Mouse (Mus musculus): Measurements from ENCODE around the gene Gm5089. TPM values are rescaled to one million over a fixed set of nuclear protein-coding genes. Genes with fewer than 3 reads are reported as not detected.
A peak's percentile ranks its signal among the peaks of the same experiment; 100 is the strongest.

Gm5089 gene
- polyA plus RNA-seq, 1 experiment from 2014 or later: not detected

DNA sequence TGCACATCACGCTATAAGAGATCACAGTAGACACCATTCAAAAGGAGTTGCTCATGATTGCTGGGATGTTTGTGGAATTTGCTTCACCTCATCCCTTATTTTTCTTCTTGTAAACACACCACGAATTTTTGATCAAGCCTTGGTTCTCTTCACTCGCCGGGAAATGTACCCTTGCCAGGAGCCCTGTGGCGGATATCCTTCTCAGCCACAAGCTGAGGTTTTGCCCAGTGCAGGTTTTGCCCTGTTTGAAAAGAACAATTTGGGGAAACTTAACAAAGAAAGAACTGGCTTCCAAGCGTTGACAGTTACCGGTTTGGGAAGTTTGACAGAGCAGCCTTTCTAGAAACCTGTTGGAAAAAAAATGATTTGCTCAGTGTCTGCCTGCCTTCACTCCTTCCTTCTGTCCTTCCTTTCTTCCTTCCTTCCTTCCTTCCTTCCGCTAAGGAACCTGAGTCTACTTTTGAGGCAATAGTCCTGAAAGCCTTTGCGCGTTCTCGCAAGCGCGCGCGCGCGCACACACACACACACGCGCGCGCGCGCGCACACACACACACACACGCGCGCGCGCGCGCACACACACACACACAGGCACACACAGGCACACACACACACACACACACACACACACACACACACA is 20.7 kb upstream of the Gm5089 start:
- Histone ChIP-seq H3K4me2 (ENCODE audit: low read depth, low read length) (no peak overlapping the region), H3K9ac (replicated peaks; ENCODE audit: low read length) (no peak overlapping the region), H3K36me3 (replicated peaks; ENCODE audit: control insufficient read depth, insufficient read depth, low read depth, low read length) (no peaks in the 10 kb centered on the region), H3K4me3 (ENCODE audit: low read depth, low read length) (no peak overlapping the region), H3K9me3 (replicated peaks; ENCODE audit: control insufficient read depth, low read length) (no peaks in the 10 kb centered on the region), H3K27me3 (ENCODE audit: control insufficient read depth, insufficient read depth, low read length) (peaks cover 64% of the 10 kb centered on the region), H3K4me1 (ENCODE audit: control insufficient read depth, insufficient read depth, low read length) (peaks cover 6% of the 10 kb centered on the region), H3K27ac (replicated peaks; ENCODE audit: low read depth, low read length) (no peak overlapping the region)
- DNase-seq (ENCODE audit: low spot score): no peak
- WGBS: 10% methylated on average over 31 of the region's 31 CpGs
- no peak for ATAC-seq (replicated peaks; ENCODE audit: insufficient number of reproducible peaks, low FRiP score, low TSS enrichment, low read depth)

DNA sequence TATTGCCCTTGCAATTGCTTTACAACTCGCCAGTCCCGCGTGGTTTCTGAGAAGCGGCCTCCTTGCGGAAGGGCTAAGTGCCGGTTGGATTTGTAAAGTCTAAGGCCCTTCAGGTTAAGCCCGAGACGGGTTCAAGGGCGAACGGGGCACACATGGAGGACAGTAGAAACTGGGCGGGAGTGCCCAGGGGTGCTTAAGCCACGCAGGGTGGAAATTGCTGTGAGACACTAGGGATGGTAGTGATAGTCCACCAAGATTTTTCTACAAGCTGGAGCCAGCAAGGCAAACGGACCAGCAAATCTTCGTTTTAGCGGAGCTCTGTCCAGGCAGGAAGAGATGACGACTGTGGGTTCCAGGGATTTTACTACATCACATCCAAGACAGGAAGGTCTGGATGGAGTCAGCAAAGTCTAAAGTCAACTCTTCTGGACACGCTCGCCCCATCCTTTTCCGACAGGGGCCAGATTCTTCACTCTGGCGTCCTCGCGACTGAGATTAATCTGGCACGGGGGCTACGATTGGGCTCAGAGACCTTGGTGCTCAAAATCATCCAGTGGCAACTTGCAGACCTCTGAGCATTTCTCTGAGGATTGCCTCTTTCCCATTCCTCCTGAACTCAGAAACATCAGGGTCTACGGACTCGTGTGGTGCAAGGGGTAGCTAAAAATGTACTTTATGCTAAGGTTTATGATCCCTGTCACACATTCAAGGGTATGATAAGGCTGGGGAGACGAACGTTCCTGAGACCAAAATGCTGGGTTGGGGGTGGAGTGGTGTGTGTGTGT is 18.2 kb upstream of the Gm5089 start:
- no peaks in the 10 kb centered on the region for H3K36me3 ChIP-seq (replicated peaks; ENCODE audit: control insufficient read depth, insufficient read depth, low read depth, low read length)
- DNase-seq (ENCODE audit: low spot score): peak; percentile 43

DNA sequence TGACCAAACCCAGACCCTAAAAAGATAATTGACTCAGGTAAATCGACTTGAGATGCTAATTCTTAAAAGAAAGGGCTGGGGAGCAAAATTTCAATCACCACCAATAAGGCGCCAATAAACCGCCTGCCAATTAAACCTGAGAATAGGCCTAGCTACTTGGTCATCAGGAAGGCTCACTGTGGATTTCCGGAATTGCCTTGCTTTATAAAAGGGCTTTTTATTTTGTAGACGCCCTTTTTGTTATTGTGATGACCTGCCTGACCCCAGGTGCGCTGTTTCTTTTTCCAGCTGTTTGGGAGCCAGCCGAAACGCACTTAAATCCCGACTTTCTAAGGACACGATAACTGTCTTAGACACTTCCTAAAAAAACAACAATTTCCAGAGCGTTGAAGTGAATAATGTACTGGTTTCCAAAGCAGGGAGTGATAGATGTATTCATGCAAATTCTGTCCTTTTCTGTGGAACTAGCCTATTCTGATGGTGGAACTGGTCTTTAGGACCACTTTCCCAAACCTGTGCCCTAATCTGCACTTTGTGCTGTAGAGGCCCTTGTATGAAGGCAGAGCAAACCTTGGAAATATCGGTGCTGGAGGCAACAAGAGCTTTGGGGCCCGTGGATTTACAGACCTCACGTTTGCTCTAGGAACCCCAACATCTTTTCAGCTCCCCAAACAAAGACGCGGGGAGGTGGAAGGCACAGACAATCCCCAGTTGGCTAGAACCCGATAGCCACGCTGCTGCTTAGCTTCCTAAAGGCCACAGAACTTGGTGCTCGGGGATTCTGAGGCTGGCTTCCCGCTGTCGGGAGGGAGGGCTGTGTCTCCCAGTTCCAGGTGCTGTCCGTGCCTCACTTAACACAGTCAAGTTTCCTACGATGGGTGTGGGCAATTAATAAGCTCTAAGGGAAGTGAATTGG is 17.3 kb upstream of the Gm5089 start:
- Histone ChIP-seq H3K27me3 (ENCODE audit: control insufficient read depth, insufficient read depth, low read length) (peaks cover 59% of the 10 kb centered on the region), H3K36me3 (replicated peaks; ENCODE audit: control insufficient read depth, insufficient read depth, low read depth, low read length) (no peaks in the 10 kb centered on the region), H3K27ac (replicated peaks; ENCODE audit: low read depth, low read length) (no peak overlapping the region), H3K4me1 (ENCODE audit: control insufficient read depth, insufficient read depth, low read length) (peaks cover 10% of the 10 kb centered on the region), H3K9me3 (replicated peaks; ENCODE audit: control insufficient read depth, low read length) (no peaks in the 10 kb centered on the region), H3K4me3 (ENCODE audit: low read depth, low read length) (no peak overlapping the region), H3K9ac (replicated peaks; ENCODE audit: low read length) (no peak overlapping the region), H3K4me2 (ENCODE audit: low read depth, low read length) (no peak overlapping the region; the same call in 1 of the 2 replicates)
- ATAC-seq (replicated peaks; ENCODE audit: insufficient number of reproducible peaks, low FRiP score, low TSS enrichment, low read depth): no peak
- 5% methylated on average over 23 of the region's 23 CpGs for WGBS
- peak; percentile 36 for DNase-seq (ENCODE audit: low spot score)

More for the DNA sequence above, 18.2 kb upstream of the Gm5089 start:
- no peak for ATAC-seq (replicated peaks; ENCODE audit: insufficient number of reproducible peaks, low FRiP score, low TSS enrichment, low read depth)
- Histone ChIP-seq H3K4me3 (ENCODE audit: low read depth, low read length) (no peak overlapping the region), H3K27me3 (ENCODE audit: control insufficient read depth, insufficient read depth, low read length) (peaks cover 60% of the 10 kb centered on the region), H3K4me1 (ENCODE audit: control insufficient read depth, insufficient read depth, low read length) (peaks cover 7% of the 10 kb centered on the region), H3K9ac (replicated peaks; ENCODE audit: low read length) (no peak overlapping the region; the same call in 1 of the 2 replicates), H3K27ac (replicated peaks; ENCODE audit: low read depth, low read length) (no peak overlapping the region), H3K4me2 (ENCODE audit: low read depth, low read length) (no peak overlapping the region), H3K9me3 (replicated peaks; ENCODE audit: control insufficient read depth, low read length) (no peaks in the 10 kb centered on the region)
- 2% methylated on average over 28 of the region's 28 CpGs for WGBS

DNA sequence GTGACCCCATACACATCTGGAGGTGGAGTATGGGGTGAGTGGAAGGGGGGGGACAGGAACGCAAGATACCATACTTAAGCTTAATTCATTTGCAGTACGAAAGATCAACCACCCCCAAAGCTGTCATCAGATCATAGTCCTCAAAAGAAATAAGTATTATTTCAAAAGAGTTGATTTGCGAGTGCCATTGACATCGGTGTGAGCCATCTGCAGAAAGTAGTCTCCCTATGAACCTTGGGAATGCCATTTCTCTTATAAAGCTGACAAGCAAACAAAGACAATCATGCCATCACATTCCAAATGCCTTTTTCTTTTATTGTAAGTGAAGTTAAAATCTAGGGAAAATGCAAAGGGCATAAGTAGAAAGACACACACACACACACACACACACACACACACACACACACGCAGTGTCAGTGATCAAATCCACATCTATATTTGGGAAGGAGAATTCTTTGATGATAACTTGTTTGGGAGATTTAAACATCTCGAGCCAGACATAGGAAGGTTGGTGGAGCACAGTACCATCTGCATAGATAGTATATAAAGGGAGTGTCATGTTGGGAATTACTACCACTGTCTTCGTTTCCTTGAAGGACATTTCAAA is 15.9 kb upstream of the Gm5089 start:
- Histone ChIP-seq H3K9ac (replicated peaks; ENCODE audit: low read length) (no peak overlapping the region), H3K4me3 (ENCODE audit: low read depth, low read length) (no peak overlapping the region), H3K36me3 (replicated peaks; ENCODE audit: control insufficient read depth, insufficient read depth, low read depth, low read length) (no peaks in the 10 kb centered on the region), H3K9me3 (replicated peaks; ENCODE audit: control insufficient read depth, low read length) (no peaks in the 10 kb centered on the region), H3K4me1 (ENCODE audit: control insufficient read depth, insufficient read depth, low read length) (peaks cover 11% of the 10 kb centered on the region), H3K27me3 (ENCODE audit: control insufficient read depth, insufficient read depth, low read length) (peaks cover 70% of the 10 kb centered on the region), H3K27ac (replicated peaks; ENCODE audit: low read depth, low read length) (no peak overlapping the region), H3K4me2 (ENCODE audit: low read depth, low read length) (no peak overlapping the region)
- DNase-seq (ENCODE audit: low spot score) (no peak), ATAC-seq (replicated peaks; ENCODE audit: insufficient number of reproducible peaks, low FRiP score, low TSS enrichment, low read depth) (no peak)
- WGBS: 57% methylated on average over 7 of the region's 7 CpGs

DNA sequence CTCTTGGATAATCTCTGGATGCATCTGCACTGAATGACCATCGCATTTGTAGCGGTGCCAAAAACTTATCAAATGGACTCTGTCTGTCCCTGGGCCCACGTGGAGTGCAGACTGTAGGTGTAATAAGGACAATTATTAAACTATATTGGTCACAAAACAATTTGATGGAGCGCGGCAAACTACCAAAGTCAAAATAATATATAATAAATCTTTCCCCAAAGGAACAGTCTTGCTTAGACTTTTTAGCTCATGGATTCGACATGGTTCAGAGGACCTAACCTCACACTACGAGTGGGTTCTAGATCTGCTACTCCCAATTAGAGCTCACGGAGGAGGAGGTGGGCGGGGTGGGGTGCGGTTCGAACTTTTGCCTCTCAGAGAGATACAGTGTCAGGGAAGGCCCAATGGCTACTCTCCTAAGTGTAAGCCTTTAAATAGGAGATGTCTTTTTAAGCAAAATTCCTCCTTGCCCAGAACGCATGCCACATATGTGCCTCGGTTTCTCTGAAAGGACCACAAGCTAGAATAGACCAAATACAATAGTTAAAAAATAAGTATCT is 15.1 kb upstream of the Gm5089 start:
- no peaks in the 10 kb centered on the region for H3K9me3 ChIP-seq (replicated peaks; ENCODE audit: control insufficient read depth, low read length)
- WGBS: 21% methylated on average over 13 of the region's 13 CpGs
- no peak overlapping the region for H3K9ac ChIP-seq (replicated peaks; ENCODE audit: low read length)
- H3K4me2 ChIP-seq (ENCODE audit: low read depth, low read length): peak overlapping the region; percentile 90; the same call in 1 of the 2 replicates
- H3K4me1 ChIP-seq (ENCODE audit: control insufficient read depth, insufficient read depth, low read length): peaks cover 11% of the 10 kb centered on the region
- DNase-seq (ENCODE audit: low spot score): peak; percentile 3
- H3K27ac ChIP-seq (replicated peaks; ENCODE audit: low read depth, low read length): no peak overlapping the region
- H3K36me3 ChIP-seq (replicated peaks; ENCODE audit: control insufficient read depth, insufficient read depth, low read depth, low read length): no peaks in the 10 kb centered on the region
- peak overlapping the region; percentile 54 for H3K4me3 ChIP-seq (ENCODE audit: low read depth, low read length)
- H3K27me3 ChIP-seq (ENCODE audit: control insufficient read depth, insufficient read depth, low read length): peaks cover 67% of the 10 kb centered on the region
- no peak for ATAC-seq (replicated peaks; ENCODE audit: insufficient number of reproducible peaks, low FRiP score, low TSS enrichment, low read depth)

DNA sequence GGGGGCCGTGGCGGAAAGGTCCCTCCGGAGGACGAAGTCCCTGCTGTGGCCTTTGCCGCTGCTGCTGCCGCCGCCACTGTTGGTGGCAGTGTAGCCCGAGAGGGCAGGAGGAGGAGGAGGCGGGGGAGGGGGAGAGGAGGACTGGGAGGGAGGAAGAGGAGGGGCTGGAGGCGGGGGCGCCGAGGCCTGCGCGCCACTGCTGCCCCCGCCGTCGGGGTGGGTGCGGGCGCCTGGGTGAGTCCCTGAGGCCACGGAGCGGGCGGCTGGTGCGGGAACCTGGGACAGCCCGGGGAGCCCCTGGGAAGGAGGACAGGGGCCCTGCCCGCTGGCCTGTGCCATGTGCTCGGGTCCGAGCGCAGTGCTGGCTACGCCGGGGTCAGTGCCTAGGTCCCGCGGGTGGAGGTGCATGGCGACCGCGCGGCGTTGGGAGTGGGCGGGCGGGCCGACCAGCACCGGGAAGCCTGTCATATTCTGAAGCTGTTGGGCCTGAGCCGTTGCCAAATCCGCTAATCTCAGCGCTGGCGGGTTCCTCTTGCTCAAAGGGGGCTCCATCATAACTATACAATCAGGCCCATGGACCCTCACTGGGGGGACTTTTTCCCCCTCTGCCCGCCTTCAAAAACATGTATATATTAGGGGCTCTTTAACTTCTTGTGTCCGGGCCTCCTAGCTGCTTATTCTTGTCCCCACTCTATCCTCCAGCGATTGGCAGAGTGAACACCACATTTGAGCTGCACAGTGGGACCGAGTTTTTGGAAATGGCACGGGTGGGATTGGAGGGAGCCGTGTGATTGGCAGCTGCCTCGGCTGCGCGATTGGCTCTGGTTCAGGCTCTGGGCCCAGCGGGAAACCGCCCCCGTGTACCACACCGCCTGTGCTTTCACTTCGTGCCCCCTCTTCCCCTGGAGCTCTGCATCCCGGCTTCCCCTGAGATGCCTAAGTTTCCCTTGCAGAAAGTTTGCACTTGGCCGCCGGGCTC is 14.1 kb upstream of the Gm5089 start, which contains the start of gene Zic5:
Gene Zic5 (minus strand): TSS at position 915 of the 979 bp plus-strand sequence.
- Histone ChIP-seq H3K36me3 (replicated peaks; ENCODE audit: control insufficient read depth, insufficient read depth, low read depth, low read length) (no peaks in the 10 kb centered on the region), H3K9me3 (replicated peaks; ENCODE audit: control insufficient read depth, low read length) (no peaks in the 10 kb centered on the region), H3K9ac (replicated peaks; ENCODE audit: low read length) (peak within 1 kb of the TSS; percentile 68), H3K27me3 (ENCODE audit: control insufficient read depth, insufficient read depth, low read length) (peaks cover 64% of the 10 kb centered on the region), H3K27ac (replicated peaks; ENCODE audit: low read depth, low read length) (peak within 1 kb of the TSS; percentile 79), H3K4me1 (ENCODE audit: control insufficient read depth, insufficient read depth, low read length) (peaks cover 11% of the 10 kb centered on the region), H3K4me2 (ENCODE audit: low read depth, low read length) (peak within 1 kb of the TSS; percentile 90), H3K4me3 (ENCODE audit: low read depth, low read length) (peak within 1 kb of the TSS; percentile 54)
- ATAC-seq (replicated peaks; ENCODE audit: insufficient number of reproducible peaks, low FRiP score, low TSS enrichment, low read depth): peak; percentile 83
- under 1% methylated on average over 52 of the region's 62 CpGs for WGBS
- peak; percentile 71 for DNase-seq (ENCODE audit: low spot score)

All from embryonic facial prominence, embryonic 11.5 days (tissue).